Mouse (Mus musculus) layer of hippocampus, adult 9-10 months (tissue): ENCODE data around the gene Bahcc1.

Experiments used
- DNase-seq: peaks from one replicate; pipeline ENCODE4 v3.0.0; 2022; ENCODE audit warnings: low spot score

Gene Bahcc1

DNA sequence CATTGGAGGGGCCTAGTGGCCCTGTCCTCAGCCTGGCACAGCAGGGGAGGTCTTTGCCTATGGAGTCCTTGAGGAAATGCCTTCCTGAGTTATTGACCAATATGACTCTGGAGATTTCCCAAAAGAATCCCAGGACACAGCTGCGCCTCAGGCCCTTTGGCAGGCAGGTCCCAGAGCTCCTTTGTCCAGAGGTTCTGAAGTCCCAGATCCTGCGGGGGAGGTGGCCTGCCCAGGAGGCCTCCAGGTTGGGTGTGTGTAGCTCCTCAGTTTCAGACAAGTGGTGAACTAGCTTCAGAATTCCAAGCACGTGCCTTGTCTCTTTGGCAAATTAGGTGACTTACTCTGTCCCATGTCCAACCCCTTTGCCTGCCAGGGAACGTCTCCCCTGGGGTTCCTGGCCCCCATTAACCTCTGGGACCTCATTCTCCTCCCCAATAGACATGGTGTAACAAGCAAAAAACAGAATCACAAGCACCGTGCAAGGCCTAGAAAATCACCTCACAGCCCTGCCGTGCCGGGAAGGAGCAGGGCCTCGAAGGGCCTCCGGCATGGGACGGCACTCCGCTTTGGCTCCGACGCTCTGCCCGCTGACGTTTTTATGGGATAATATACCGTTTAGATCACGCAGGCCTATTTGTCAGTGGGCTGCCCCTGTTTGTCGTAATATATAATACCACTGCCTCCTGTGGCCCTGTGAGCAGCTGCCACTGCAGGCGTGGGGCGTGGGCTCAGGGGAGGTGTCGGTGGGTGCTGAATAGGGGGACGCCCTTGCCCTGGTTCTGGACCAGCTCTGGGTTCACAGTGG, 10.2 kb downstream of the Bahcc1 start:
- DNase-seq, result no peak

DNA sequence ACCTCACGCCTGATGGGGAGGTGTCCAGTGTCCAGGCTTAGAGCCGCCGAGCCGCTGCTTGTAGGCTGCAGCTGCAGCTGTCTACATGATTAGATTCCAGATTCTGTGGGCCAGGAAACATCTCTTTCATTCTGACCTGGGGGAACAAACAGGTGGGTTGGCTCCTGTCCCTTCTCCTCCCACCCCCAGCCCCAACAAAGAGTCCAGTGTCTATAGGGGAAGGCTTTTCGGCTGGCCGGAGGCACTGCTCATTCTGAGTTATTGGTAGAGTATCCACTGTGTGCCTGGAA, 10.7 kb downstream of the Bahcc1 start:
- DNase-seq, result no peak

- DNase-seq, result no peak
Observed at GRCm38 (mm10) chr11:120248160-120248793, 15.5 kb downstream of the Bahcc1 start.

DNA sequence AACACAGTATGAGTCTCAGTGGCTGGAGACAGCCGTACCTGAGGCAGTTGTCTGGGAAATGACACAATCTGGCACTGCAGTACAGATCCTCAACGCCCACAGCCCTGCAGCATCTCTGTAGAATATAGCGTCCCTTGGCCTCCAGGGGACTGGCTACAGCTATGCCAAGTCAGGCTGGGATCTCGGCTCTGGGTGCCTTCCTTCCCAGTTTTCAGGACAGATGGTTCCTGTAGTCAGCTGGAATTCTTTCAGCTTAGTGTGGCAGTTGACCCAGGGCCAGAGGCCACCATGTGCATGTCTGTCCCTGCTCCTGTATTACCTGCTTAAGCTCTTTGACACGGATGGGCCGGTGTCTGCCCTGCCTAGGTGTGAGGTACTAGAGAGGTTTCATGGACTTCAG, 16.2 kb downstream of the Bahcc1 start:
- DNase-seq, result no peak

DNA sequence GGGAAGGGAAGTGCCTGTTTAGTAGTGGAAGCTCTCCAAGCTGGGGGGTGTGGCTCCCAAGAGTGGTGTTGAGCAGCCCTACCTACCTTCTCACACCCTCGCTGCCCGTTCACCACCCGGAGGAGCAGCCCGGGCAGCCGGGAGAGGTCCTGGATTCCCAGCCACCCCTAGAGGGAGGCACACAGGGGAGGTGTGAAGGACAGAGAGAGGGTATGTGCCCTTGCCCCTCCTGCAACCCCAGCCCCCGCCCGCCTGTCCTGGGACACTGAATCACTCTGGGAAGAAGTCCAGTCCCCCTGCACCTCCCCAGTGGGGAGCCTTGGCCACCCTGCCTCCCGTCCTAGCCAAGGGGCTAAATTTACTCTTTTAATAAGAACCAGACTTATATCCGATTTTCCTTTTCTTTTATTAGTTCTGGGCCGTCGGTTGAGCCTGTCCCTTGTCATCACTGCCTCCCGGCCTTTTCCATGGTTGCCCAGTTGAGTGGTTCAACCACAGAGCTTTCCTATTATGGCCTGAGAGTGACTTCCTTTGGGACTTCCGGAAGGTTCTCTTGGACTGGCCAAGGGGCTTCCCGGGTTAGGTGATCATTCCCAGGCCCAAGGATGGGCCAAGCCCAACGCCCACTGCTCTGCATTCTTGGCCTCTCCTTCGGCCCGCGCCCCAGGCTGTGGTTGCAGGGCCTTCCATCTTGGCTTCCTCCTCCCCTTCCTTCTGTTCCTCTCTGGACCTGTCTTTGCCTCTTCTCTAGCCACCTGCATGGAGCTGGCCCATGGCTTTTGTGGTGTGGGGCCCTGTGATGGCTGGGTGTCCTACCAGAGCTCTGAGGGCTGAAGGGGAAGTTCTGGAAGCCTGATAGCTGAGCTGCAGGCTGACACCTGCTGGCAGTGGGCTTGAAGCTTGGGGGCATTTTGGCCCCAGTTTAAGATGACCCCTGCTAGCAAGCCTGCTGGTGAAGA, 18.5 kb downstream of the Bahcc1 start:
- no peak for DNase-seq

DNA sequence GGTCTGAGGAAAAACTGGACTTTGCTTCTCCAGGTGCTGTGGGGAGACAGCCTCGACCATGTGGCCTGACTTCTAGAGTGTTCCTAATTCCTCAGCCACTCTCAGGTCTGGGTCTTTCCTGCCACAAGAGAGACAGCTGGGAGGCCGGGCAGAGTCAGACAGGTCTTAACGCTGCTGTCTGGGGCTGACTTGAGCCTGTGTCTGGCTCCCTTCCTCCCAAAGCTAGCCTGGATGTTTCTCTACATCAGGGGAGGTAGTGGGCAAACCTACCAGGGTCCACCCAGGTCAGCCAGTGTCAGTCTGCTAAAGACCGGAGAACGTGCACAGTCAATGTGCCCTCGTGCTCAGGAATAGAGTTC, 19.2 kb downstream of the Bahcc1 start:
- DNase-seq, result no peak

DNA sequence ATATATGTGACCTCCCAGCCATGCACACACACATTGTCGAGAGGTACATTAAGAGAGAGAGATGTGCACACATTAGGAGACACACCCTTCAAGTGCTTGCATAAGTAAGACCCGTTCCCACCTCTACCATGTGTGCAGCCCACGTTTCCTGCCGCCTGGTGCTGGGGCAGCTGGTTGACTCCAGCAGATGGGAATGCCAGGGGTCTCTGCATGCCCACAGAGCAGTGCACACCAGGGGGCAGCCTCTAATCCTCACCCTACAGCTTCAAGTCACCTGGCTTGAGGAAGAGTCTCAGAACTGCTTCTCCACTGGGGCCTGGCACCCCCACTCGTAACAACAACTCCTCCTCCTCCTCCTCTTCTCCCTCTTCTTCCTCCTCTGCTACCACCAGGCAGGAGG, 19.7 kb downstream of the Bahcc1 start:
- no peak for DNase-seq

DNA sequence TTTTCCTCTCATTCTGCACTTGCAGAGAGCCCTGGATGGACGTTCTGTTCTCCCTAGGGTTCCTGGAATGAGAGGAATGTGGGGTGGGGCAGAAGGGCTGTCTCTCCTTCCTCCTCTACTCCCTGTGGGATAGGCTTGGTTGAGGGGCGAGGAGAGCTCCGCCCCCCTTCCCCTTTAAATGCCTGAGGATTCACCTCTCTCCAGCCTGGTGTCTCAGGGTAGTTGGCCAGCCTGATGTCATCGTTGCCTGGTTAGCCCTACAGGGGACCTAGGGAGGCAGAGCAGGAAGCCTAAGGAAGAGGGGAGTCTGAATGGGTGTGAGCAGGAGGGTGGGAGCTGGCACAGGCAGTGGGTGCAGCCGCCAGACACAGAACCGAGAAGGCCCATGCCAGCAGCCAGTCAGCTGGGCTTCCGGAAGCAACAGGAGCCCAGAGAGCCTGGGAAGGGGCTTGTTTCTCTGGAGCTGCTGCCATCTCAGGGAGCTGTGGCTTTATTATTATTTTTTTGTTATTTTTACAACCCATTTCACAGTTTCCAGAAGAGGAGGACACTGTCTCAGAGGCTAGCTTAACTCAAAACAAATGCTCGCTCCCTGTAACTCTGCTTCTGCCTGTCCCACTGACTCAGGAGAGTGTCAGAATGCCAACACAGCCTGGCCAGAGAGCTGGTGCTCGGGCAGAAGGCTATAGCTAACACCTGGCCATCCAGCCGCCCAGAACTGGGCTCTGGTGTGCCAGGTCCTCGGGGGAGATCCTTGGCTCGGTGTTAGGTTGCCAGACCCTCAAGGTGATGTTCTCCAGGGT, 20.3 kb downstream of the Bahcc1 start:
- DNase-seq, result no peak

- DNase-seq, result no peak
Observed at GRCm38 (mm10) chr11:120253646-120254315, 21.0 kb downstream of the Bahcc1 start.

- DNase-seq, result no peak
Observed at GRCm38 (mm10) chr11:120254420-120254819, 21.7 kb downstream of the Bahcc1 start.

- no peak for DNase-seq
Observed at GRCm38 (mm10) chr11:120255038-120255437, 22.3 kb downstream of the Bahcc1 start.

DNA sequence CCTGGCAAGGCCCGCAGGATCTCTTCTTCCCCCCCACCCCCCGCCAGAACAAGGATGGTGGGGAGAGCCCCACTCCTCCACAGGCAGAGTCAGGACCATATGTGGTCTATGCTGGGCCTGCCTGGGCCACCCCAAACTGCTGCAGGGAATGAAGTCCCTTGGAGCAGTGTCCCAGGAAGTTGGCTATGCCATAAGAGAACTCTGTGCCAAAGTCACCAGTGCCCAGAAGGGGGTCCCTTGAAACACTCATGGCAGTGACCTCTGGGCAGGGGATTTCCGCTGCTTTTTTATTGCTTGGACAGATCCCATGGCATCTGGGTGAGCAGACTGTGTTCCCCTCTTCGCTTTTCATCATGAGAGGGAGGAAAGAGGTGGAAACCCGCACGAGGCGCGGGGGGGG, 22.8 kb downstream of the Bahcc1 start:
- DNase-seq, result no peak

DNA sequence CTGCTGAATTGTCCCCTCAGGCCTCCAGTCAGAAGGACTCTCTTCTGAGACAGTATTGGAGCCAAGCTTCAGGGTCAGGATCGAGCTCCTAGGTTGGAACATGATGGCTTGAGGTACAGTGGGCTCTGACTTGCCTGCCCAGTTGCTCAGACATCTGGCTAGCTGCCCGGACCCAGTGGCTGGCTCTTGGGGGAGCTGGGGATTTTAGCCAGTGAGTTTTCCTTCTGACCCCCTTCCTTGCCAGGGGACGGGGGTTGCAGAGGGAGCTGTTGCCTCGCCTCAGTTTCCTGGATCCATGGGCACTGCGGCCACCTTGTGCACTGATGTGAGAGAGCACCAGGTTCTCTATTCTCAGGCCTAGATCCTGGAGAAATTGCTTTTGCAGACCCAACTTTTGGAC, 23.4 kb downstream of the Bahcc1 start:
- no peak for DNase-seq

- no peak for DNase-seq
Observed at GRCm38 (mm10) chr11:120256543-120256942, 23.8 kb downstream of the Bahcc1 start.

DNA sequence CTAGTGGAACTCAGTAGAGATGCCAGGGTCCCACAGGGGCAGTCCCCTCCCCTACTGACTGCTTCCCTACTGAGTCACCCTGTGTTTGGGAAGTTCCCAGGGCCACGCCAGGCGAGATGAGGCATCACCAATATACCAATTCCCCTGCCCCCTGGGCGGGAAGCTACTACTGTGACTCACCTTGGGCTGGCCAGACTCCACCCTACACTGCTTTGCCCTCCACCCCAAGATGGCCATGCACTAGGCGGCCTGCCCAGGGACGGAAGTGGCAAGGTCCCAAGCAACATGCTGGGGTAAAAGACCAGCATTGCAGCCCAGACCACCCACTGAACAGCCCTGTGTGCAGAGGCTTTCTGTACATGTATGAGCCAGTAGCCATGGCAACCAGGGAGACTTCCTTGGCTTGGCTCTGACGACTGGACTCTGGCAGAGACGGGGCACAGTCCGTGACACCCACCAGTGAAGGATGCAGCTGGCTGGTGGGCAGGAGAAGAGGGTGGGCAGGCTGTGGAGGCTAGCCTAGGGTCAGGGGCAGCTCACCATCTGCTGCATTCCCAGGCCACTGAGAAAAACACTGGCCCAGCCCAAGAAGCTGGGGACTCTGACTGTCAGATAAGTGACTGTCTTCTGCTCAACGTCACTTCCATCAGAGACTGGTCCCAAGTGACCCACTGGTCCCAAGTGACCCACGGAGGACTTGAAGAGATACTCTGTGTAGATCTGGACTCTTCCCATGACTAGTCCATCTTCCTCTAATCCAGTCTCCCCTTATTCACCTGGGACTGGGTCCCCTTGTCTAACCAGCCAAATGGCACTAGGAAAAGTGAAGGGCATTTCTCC, 24.5 kb downstream of the Bahcc1 start:
- DNase-seq, result no peak

- DNase-seq, result no peak
Observed at GRCm38 (mm10) chr11:120257911-120258310, 25.2 kb downstream of the Bahcc1 start.

- DNase-seq, result no peak
Observed at GRCm38 (mm10) chr11:120258896-120259689, 26.3 kb downstream of the Bahcc1 start.

DNA sequence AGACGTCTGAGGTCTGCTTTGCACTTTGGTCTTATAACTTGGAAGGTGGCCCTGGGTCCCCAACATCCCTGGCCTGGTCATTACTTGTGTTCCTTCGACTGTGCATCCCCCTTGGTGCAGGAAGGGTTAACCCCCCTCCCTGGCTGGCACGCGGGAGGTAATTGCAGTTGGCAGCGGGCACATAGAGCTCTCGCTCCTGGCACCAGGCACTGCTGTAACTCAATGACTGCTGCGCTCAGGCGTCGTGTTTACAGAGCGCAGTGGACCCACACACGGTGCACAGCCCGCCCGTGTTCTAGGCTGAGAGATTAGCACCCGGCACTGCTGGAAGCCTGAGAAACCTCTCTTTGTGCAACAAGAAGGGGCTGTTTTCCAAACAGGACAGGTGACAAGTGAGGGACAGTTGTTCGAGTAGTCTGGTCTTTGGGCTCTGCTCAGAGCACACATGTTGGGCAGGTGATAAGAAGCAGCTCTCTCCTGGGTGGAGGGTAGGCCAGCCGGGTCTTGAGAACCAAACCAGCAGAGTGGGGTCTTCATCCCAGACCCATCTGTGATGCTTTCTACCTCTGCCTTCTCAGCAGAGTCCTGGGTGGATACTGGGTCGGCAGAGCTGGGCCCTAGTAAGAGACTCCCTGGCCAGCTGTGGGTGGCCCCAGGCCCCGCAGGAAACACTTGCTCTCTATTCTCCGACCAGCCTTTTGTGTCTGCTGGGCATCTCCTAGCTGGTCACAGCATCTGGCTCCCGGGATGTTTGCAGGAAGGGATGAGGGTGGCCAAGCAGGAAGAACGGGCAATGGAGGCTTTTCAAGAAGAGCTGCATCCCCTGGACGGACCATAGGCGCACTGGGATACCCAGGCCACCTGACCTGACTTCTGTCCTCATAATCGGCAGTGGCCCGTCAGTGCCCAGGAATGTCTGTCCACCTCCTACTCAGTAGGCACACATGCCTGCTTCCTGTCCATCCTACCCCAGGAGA, 27.3 kb downstream of the Bahcc1 start:
- no peak for DNase-seq

DNA sequence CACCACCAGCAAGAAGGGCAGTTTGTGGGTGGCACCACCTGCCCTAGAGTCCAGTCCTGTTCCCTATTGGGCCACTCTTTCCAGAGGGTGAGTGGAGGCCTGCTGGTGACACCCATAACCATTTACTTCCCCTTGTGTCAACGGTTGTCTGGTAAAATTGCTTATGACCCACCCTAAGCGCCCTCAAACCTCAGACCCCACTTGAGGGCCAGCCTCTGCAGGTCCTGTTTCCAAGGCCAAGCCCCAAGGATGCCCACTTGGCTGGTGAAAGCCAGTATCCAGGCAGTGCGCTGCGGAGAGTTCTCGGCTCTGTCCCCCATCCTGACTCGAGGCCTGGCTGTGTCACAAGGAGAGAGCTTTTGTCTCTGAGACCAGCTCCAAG, 28.0 kb downstream of the Bahcc1 start:
- DNase-seq, result no peak
